Mouse (Mus musculus): ENCODE data around the gene Olfr763.
"Not testable (repeated sequence)": the region's sequence is repeated elsewhere in the genome, so short reads cannot be mapped to it uniquely, and the experiment has no call there.

The Olfr763 gene

DNA sequence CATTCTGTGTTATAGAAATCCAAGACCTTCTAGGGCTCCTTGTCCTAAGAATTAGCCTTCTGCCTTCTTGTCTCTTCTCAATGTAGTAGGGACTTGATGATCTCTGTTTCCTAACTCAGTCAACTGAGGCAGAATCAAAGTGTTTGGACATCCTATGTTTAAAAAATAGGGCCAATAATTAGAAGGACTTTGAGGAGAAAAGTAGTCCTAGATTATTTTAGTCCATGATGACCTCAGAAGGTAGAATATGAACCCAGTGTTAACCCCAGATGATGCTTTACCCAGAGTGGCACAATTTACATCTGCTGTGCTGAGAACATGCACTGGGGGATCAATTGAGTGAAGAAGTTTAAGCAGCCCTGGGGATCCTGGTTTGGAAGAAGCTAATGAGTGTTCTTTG lies 39.3 kb downstream of the Olfr763 start, which contains the start of gene Olfr765:
Gene Olfr765 (minus strand): TSS at position 101 of the 400 bp plus-strand sequence.
- not testable (repeated sequence) for DNase-seq
